Mouse (Mus musculus) hindbrain, embryonic 13.5 days (tissue): ENCODE measurements around the gene Gse1. TPM values are rescaled to one million over a fixed set of nuclear protein-coding genes. Genes with fewer than 3 reads are reported as not detected.

Experiments used
- ATAC-seq: fragments of 200-750 bp; cut with Nextera tagmentation; 2 replicates; pipeline ENCODE4 v1.8.0; 2017; ENCODE audit warnings: moderate TSS enrichment; ENCODE audit not compliant: low FRiP score
- H3K27ac ChIP-seq: fragments of 300-500 bp; sonication (generic); 2 replicates; pipeline ENCODE4 v1.5.1; 2015; ENCODE audit warnings: inconsistent platforms, mild to moderate bottlenecking, moderate library complexity
- H3K27me3 ChIP-seq: fragments of 300-500 bp; sonication (generic); 2 replicates; pipeline ENCODE4 v1.6.1; 2015; ENCODE audit warnings: mild to moderate bottlenecking, inconsistent platforms
- H3K36me3 ChIP-seq: fragments of 300-500 bp; sonication (generic); 2 replicates; pipeline ENCODE4 v1.6.1; 2015; ENCODE audit warnings: mild to moderate bottlenecking, inconsistent platforms
- H3K4me1 ChIP-seq: fragments of 300-500 bp; sonication (generic); replicated peaks from 2 replicates; pipeline ENCODE4 v1.6.1; 2015; ENCODE audit warnings: inconsistent platforms
- H3K4me2 ChIP-seq: fragments of 300-500 bp; sonication (generic); 2 replicates; pipeline ENCODE4 v1.6.1; 2015; ENCODE audit warnings: inconsistent platforms, mild to moderate bottlenecking, moderate library complexity
- H3K4me3 ChIP-seq: fragments of 300-500 bp; sonication (generic); 2 replicates; pipeline ENCODE4 v1.5.1; 2015; ENCODE audit warnings: mild to moderate bottlenecking, inconsistent platforms
- H3K9ac ChIP-seq: fragments of 300-500 bp; sonication (generic); 2 replicates; pipeline ENCODE4 v1.6.1; 2015; ENCODE audit warnings: mild to moderate bottlenecking, inconsistent platforms
- H3K9me3 ChIP-seq: fragments of 300-500 bp; sonication (generic); 2 replicates; pipeline ENCODE4 v1.6.1; 2016; ENCODE audit warnings: inconsistent platforms
- WGBS: fragments of 180-500 bp; shearing (Covaris S2); methylation state at CpG from one replicate; pipeline ENCODE4 v1.1.7; 2015; 5-methylcytosine and 5-hydroxymethylcytosine counted together
- polyA plus RNA-seq: library from polyadenylated mRNA; unstranded; fragments of >200 nt; fragmentation: Nextera tagmentation; extraction: Ambion mirVana; gene quantifications from 2 replicates; pipeline ENCODE4 v1.2.1, GENCODE M21; 2015

Gene Gse1
- polyA plus RNA-seq, 1 experiment from 2014 or later, result 22.1 TPM

GRCm38 (mm10) chr8:120550937-120551676 is 322.9 kb downstream of the Gse1 start:
- ATAC-seq, result no peak
- peak overlapping the region; percentile 58 for H3K4me2 ChIP-seq
- WGBS, result 64% methylated on average over 11 of the region's 11 CpGs
- H3K9me3 ChIP-seq, result no peaks in the 10 kb centered on the region
- H3K4me1 ChIP-seq, result peaks cover 100% of the 10 kb centered on the region
- no peak overlapping the region for H3K4me3 ChIP-seq
- H3K36me3 ChIP-seq, result peaks cover 10% of the 10 kb centered on the region; the same call in 1 of the 2 replicates
- H3K27ac ChIP-seq, result peak overlapping the region; percentile 95
- H3K9ac ChIP-seq, result peak overlapping the region; percentile 68
- H3K27me3 ChIP-seq, result no peaks in the 10 kb centered on the region

DNA sequence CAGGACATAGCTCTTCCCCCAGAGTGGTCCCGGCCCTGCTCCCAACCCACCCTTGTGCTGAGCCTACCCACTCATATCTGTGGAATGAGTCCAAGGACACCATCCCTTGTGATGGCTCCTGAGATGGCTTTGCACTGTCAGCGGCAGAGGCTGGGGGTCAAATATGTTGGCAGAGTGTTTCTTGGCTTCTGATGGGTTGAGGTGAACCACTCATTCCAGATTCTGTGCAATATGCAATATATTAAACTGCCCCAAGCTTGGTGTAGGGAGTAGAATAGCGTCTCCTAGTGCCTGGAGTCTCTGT is 323.4 kb downstream of the Gse1 start:
- WGBS, result 89% methylated on average over 3 of the region's 3 CpGs
- peaks cover 100% of the 10 kb centered on the region for H3K4me1 ChIP-seq
- peak overlapping the region; percentile 95 for H3K27ac ChIP-seq
- no peak for ATAC-seq
- H3K9me3 ChIP-seq, result no peaks in the 10 kb centered on the region
- H3K27me3 ChIP-seq, result no peaks in the 10 kb centered on the region
- H3K4me2 ChIP-seq, result no peak overlapping the region
- H3K36me3 ChIP-seq, result peaks cover 10% of the 10 kb centered on the region; the same call in 1 of the 2 replicates
- no peak overlapping the region for H3K4me3 ChIP-seq
- no peak overlapping the region; the same call in 1 of the 2 replicates for H3K9ac ChIP-seq

DNA sequence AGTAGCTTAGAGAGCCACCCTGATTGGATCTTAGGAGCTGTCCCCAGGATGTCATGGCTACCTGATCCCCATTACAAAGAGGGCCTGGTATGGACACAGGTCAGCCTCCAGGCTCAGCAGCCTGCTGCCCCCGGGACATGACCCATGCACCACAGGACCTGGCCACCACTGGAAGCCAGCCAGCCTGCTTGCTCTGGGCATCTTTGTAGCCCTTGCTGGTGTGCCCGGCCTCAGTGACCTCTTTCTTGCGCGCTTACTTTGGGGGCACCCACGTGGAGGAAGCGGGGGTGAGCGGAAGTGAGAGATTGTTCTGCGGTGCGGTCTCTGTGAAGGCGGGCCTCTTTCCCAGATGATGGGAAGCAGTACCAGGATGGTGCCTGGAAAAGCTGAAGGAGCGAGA is 324.3 kb downstream of the Gse1 start:
- Histone ChIP-seq H3K27me3 (no peaks in the 10 kb centered on the region), H3K36me3 (peaks cover 10% of the 10 kb centered on the region; the same call in 1 of the 2 replicates), H3K4me3 (no peak overlapping the region), H3K4me2 (no peak overlapping the region), H3K4me1 (peaks cover 100% of the 10 kb centered on the region), H3K27ac (no peak overlapping the region; the same call in none of the 2 replicates), H3K9me3 (no peaks in the 10 kb centered on the region), H3K9ac (no peak overlapping the region)
- WGBS, result 88% methylated on average over 11 of the region's 11 CpGs
- no peak for ATAC-seq

DNA sequence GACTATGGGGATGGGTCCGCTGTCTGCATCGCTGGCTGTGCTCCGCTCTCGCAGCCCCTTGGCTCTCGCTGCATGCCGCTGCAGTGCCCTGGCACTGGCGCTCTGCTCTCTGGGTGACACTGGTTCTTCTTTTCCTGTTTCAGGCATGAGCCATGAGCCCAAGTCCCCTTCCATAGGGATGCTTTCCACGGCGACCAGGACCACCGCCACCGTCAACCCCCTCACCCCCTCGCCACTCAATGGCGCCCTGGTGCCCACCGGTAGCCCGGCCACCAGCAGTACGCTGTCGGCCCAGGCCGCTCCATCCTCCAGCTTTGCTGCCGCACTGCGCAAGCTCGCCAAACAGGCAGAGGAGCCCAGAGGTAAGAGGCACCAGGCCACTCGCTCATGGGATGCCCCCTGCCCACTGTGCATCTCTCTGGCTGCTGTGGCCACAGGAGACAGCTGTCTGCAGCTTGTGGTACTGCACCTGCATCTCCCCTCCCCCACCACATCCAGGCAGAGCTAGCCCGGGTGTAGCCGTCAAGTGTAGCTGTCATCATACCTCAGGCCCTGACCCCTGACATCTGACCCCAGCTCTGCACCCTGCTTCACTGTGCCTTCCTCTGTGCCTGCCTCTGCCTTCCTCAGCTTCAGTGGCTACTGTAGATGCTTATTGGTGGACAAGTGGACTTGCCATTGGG is 325.3 kb downstream of the Gse1 start:
- WGBS, result 84% methylated on average over 22 of the region's 24 CpGs
- H3K4me2 ChIP-seq, result no peak overlapping the region
- no peak for ATAC-seq
- peak overlapping the region; percentile 8; the same call in 1 of the 2 replicates for H3K27ac ChIP-seq
- H3K9me3 ChIP-seq, result no peaks in the 10 kb centered on the region
- H3K27me3 ChIP-seq, result no peaks in the 10 kb centered on the region
- peaks cover 100% of the 10 kb centered on the region for H3K4me1 ChIP-seq
- H3K9ac ChIP-seq, result no peak overlapping the region
- no peak overlapping the region for H3K4me3 ChIP-seq
- peaks cover 10% of the 10 kb centered on the region; the same call in 1 of the 2 replicates for H3K36me3 ChIP-seq

GRCm38 (mm10) chr8:120554466-120555039 is 326.3 kb downstream of the Gse1 start:
- WGBS, result 89% methylated on average over 18 of the region's 18 CpGs
- no peak for ATAC-seq
- Histone ChIP-seq H3K27me3 (no peaks in the 10 kb centered on the region), H3K36me3 (peaks cover 10% of the 10 kb centered on the region; the same call in 1 of the 2 replicates), H3K27ac (no peak overlapping the region), H3K9ac (no peak overlapping the region), H3K9me3 (no peaks in the 10 kb centered on the region), H3K4me2 (no peak overlapping the region), H3K4me3 (no peak overlapping the region), H3K4me1 (peaks cover 100% of the 10 kb centered on the region)

DNA sequence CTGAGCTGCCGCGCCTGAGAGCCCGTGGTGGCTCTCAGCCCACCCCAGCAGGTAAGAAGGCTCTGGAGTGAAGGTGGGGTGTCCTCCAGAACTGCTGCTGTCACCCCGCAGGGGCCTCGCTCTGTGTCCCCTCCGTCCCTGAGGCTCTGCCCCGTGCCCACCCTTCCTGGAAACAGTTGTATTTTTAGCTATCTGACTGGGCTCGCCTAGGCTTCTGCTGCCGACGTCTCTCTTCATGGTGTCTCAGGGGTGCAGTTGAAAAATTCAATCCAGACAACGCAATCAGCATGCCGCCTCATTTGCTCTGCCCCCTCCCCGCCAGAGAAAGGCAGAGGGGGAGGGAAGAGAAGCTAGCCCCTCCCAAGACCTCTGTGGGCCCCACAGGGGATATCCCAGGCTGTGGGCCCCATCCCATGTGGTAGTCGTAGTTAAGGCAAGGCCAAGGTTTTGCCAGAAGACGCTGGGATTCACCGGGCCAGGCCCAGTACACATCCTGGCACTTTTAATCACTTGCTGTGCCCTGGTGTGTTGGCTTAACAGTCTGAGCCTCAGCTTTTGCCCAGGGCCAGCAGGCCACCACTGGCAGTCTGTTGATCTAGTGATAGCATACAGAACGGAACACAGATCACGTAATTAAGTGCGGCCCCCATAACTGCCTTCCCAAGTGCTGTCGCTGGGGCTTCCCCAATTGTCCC is 328.1 kb downstream of the Gse1 start:
- H3K27ac ChIP-seq, result peak overlapping the region; percentile 83
- H3K9me3 ChIP-seq, result no peaks in the 10 kb centered on the region
- peak overlapping the region; percentile 39 for H3K9ac ChIP-seq
- H3K36me3 ChIP-seq, result peaks cover 10% of the 10 kb centered on the region; the same call in 1 of the 2 replicates
- H3K4me2 ChIP-seq, result peak overlapping the region; percentile 19; the same call in 1 of the 2 replicates
- ATAC-seq, result no peak
- H3K27me3 ChIP-seq, result no peaks in the 10 kb centered on the region
- WGBS, result 35% methylated on average over 20 of the region's 20 CpGs
- no peak overlapping the region for H3K4me3 ChIP-seq
- peaks cover 100% of the 10 kb centered on the region for H3K4me1 ChIP-seq

DNA sequence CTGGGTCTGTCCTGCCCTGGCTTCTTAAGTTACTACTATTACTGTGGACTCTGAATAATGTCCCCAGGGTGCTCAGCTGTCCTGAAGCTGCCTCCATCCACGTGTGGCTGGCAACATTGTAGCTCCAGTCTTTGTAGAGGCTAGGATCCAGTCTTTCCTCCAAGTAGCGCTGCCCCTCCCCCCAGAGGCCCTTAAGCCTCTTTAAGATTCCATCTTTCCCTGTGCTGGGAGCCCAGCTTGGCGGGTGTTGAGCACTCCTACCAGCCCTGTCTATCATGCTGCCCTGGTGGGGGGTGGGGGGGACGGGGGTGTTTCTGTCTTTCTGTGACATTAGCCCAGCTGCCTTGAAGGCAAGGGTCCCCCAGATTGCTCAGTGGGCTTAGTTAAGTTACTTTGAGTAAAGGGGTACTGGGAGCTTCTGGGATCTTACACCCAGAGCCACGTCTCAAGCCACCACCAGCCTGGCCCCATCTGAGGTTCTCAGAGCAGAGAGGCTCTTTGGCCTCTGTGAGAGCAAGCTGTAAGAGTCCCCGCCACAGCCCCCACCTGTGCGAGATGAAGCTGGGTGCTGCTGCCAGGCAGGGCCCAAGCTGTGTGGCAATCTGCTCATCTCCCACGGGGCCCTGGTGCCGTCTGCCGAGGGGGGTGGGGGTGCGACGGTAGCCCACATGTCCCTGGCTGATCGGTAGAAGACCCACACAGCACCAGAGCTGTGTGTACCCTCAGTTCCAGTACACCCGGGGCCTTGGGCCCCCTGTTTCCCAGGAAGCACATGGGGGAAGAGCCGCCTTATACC is 329.1 kb downstream of the Gse1 start:
- 50% methylated on average over 15 of the region's 15 CpGs for WGBS
- Histone ChIP-seq H3K4me3 (no peak overlapping the region), H3K9me3 (no peaks in the 10 kb centered on the region), H3K27me3 (no peaks in the 10 kb centered on the region), H3K27ac (peak overlapping the region; percentile 83), H3K9ac (peak overlapping the region; percentile 40; the same call in 1 of the 2 replicates), H3K36me3 (peaks cover 10% of the 10 kb centered on the region; the same call in 1 of the 2 replicates), H3K4me2 (0 out of 2 replicates have a peak overlapping the region, but pooled peaks have one; percentile 10), H3K4me1 (peaks cover 100% of the 10 kb centered on the region)
- ATAC-seq, result no peak

- Histone ChIP-seq H3K36me3 (peaks cover 10% of the 10 kb centered on the region; the same call in 1 of the 2 replicates), H3K27ac (0 out of 2 replicates have a peak overlapping the region, but pooled peaks have one; percentile 83), H3K4me1 (peaks cover 100% of the 10 kb centered on the region), H3K4me3 (no peak overlapping the region), H3K4me2 (no peak overlapping the region), H3K9me3 (no peaks in the 10 kb centered on the region), H3K27me3 (no peaks in the 10 kb centered on the region), H3K9ac (peak overlapping the region; percentile 29; the same call in 1 of the 2 replicates)
- WGBS, result 50% methylated on average over 2 of the region's 4 CpGs
- no peak for ATAC-seq
Measured at GRCm38 (mm10) chr8:120558162-120558561, 329.9 kb downstream of the Gse1 start.

DNA sequence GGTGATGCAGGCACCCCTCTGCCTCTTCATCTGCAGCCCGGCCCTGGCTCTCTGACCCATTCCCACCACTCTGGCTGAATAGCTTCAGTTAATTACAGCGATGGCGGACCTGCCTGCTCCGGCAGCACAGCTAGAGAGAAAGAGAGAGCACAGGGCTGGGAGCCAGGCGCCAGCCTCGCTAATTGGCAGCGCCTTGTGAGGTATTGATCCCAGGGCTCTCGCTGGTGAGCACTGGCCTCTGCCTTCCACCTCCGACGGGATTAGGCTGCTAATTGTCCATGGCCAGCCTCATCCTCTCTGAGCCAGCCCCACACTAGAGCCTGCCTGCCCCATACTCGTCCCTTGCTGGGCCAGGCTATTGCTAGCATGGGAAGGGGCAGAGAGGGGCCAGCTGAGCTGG is 331.4 kb downstream of the Gse1 start:
- H3K27me3 ChIP-seq, result no peaks in the 10 kb centered on the region
- ATAC-seq, result no peak

DNA sequence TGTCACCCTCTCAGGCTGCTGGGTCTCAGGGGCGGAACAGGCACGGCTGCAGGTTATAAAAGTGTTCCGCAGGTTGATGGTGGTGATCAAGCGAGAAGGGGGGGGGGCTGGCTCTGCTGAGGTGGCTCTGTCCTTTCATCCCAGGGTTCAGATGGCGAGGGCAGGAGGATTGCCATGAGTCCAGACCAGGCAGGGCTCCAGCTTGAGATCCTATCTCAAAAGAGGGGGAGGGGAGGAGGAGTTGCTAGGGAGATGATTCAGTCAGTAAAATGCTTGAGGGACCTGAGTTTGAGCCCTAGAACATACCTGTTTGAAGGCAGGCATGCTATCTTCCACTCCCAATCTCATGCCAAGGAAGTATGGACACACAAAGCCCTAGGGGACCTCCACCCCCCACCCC is 332.3 kb downstream of the Gse1 start:
- Histone ChIP-seq H3K9me3 (no peaks in the 10 kb centered on the region), H3K9ac (peak overlapping the region; percentile 53; the same call in 1 of the 2 replicates), H3K4me2 (no peak overlapping the region), H3K27ac (peak overlapping the region; percentile 86; the same call in 1 of the 2 replicates), H3K36me3 (no peaks in the 10 kb centered on the region; the same call in 1 of the 2 replicates), H3K4me3 (no peak overlapping the region), H3K27me3 (no peaks in the 10 kb centered on the region), H3K4me1 (peaks cover 100% of the 10 kb centered on the region)
- WGBS, result 86% methylated on average over 5 of the region's 5 CpGs
- ATAC-seq, result no peak

More for the DNA sequence above, 331.4 kb downstream of the Gse1 start:
- Histone ChIP-seq H3K27ac (peak overlapping the region; percentile 86), H3K4me1 (peaks cover 100% of the 10 kb centered on the region), H3K9ac (peak overlapping the region; percentile 53; the same call in 1 of the 2 replicates), H3K4me2 (peak overlapping the region; percentile 27), H3K9me3 (no peaks in the 10 kb centered on the region), H3K36me3 (no peaks in the 10 kb centered on the region; the same call in 1 of the 2 replicates), H3K4me3 (no peak overlapping the region)
- 7% methylated on average over 11 of the region's 11 CpGs for WGBS
